Mouse (Mus musculus) monocyte, adult 2 months (primary cell): Measurements from ENCODE around the gene Copz1.

Experiments
- DNase-seq, 2 experiments: peaks; one replicate each; pipeline ENCODE4 v3.0.0; 2022; ENCODE audit warnings: low spot score in 2 of 2, low read depth in 1 of 2

Copz1 gene

GRCm38 (mm10) chr15:103308056-103308875 lies 35.8 kb downstream of the Copz1 start:
- DNase-seq: no peak

DNA sequence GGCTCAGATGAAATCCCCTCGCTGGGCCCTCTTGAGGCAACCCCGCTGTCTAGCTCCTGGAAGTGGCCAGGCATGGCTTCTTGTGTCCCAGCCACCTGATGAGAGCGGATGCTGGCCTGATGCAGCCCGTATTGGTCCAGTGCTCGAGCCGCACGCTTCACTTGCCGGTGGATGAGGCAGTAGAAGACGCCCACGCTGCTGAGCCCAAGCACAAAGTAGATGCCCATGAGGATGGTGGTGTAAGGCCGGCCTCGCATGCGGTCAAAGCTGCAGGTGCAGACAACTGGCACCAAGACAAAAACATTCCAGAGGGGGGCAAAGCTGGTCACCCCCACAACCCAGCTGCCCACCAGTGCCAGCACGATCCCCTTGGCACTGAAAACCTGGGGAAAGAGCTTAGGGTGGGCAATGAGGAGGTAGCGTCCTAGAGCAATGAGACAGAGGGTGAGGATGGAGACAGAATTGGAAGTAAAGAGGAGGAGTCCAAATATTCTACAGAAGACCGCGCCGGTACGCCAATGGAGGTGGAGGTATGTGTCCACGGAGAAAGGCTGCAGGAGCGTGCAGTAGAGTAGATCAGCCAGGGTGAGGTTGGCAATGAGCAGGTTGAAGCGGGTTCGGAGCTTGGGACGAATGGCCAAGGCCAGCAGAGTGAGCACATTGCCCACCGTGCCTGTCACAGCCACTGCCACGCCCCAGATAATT lies 36.5 kb downstream of the Copz1 start:
- no peak for DNase-seq

GRCm38 (mm10) chr15:103310365-103310910 lies 37.9 kb downstream of the Copz1 start, which contains the start of gene Gpr84:
TSS of gene Gpr84 (minus strand) at chr15:103310612.
- DNase-seq: peak; percentile 19 to 38

- no peak for DNase-seq
These were observed 41.1 kb downstream of the Copz1 start for GRCm38 (mm10) chr15:103313495-103314095.

- DNase-seq: no peak
These were observed 41.7 kb downstream of the Copz1 start for GRCm38 (mm10) chr15:103314181-103314580.

DNA sequence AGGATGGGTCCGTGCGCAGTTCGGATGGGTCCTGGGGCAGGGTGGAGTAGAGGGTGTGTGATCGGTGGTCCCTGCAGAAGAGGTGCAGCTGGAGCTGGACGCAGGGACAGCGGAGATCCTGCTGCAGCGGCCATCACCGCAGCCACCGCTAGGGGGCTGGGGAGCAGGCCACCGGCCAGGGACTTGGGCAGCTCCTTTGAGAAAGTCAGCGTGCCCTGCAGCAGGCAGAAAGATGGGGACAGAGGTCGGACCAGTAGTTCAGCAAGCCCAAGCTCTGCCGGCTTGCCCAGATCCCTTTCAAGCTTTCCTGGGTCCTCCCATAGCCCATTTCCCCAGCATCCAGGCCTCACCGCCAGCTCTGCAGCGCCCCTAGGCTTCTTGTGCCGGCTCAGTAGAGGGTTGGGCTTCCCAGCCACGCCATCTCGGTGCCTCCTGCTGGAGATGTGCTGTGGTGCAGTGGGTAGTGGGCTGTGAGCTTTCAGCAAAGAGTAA lies 42.5 kb downstream of the Copz1 start:
- DNase-seq: peak in 1 of 2 experiments; percentile 30

GRCm38 (mm10) chr15:103315979-103316776 lies 43.7 kb downstream of the Copz1 start:
- no peak for DNase-seq

DNA sequence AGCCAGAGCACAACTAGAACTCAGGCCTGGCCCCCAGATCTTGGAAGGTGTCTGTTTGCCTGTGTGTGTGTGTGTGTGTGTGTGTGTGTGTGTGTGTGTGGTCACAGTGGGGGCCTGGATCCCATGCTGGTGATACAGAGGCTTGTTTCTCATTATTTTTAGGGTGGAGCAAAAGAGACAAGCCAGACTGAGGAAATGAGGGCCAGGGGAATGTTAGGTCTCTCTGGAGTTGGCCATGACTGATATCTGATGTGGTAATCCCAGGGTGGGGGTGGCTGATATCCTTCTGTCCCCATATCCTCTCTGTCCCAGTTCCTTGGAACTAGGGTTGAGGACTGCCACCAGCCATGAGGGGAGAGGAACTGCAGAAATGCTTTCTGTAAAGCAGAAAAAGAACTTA lies 44.6 kb downstream of the Copz1 start:
- DNase-seq: no peak

DNA sequence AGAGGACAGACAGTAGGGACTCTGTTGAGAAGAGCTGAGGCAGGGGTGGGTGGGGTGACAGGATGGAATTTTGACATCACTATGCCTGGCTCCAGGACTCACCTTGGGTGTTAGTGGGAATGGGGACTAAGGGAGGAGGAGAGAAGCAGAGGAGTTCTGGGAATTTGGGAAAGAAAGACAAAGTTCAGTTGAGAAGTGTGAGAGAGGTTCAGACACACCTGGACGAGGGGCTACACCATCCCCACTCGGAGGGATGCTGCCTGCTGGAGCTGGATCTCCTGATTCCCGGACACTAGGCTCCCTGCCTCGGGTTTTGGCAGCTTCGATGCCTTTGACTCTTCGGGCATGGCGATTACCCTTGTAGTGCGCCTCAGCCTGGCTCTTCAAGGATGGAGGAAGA lies 45.2 kb downstream of the Copz1 start:
- DNase-seq: no peak

- no peak for DNase-seq
These were observed 45.8 kb downstream of the Copz1 start for GRCm38 (mm10) chr15:103318201-103318816.

DNA sequence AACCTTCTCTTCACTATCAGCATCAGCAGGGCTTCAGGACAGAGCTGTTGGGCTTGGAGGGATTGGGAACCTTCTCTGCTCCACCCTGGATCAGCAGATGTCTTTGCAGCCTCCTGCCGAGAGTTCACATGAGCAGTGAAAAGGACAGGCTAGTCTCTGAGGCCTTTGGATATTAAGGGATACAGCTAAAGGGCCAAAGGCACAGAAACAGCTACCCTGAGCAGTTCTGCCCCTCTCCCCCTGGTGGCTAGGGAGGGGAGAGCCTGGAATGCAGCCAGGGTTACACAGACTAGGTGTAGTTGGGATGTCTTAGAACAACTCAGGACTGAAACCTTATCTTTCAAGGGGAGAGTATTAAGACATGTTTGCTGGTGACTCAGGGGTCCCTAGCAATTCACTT lies 48.6 kb downstream of the Copz1 start:
- no peak for DNase-seq

DNA sequence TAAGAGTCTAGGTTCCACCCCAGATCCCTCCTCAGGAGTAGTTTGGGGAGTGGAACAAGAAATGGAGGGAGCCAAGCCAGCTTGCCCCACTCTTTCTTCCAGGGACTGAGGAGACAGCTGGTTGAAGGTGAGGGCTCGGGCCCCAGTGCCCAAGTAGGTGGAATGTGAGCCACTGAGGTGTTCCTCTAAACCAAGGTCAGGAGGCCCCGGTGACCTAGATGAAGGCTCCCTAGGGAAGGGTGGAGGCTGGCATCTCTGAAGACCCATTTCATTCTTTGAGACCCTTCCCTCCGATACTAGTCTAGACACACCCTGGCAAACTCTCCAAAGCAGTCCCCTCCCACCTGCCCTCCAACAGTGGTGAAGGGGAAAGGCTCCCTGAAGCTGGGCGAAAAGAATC lies 49.9 kb downstream of the Copz1 start:
- DNase-seq: no peak

DNA sequence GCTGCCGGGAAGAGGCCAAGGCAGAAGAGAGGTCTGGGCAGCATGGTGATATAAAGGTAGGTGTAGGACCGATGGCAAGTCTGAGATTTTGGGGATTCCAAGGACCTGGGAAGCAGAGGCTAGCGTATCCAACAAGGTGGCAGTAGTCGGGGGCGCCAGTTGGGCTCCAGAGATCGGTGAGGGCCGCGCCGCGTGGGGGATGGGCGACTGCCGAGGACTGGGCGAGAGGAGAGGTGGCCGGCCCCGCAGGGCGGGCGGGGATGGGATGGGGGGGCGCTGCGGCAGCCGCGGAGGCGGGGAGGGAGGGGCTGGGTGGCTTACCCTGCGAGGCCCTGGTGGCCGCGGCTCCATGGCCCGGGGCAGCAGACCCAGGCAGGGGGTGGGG lies 50.5 kb downstream of the Copz1 start:
- DNase-seq: no peak

DNA sequence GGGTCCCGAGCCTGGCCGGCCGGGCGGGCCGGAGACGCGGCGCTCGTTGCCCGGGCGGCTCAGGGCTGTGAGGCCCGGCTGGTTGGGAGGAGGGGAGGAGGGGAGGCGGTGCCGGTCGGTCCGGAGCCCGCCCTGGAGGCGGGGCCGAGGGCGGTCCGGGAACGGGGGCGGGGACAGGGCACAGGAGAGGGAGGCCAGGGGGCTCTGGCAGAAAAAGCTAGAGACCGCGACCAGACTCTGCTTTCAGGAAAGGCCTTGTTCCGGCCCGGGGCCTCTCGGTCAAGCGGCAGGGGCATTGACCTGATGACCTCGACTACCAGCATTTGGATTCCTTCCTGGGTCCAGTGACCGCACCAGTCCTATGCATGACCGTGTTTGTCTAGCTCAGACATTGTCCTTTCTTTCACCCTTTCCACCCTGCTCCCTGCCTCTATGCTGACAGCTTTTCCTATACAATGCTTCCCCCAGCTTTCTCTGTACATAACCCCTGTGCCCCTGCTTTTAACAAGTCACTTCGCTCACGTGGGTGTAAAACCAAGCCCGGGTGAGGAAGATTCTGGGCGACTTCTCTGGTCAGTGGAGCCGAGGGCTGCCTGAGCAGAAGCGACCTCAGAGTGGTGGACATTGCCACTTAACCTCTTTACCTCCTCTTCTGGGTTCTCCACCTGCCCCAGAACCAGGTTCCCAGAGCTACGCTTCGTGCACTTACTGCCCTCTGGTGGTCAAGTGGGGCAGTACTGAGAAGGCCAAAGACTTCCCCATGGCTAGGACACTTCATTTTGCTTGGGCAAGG lies 51.1 kb downstream of the Copz1 start:
- peak; percentile 36 to 65 for DNase-seq

GRCm38 (mm10) chr15:103333081-103333615 lies 60.6 kb downstream of the Copz1 start:
- peak; percentile 42 to 43 for DNase-seq

DNA sequence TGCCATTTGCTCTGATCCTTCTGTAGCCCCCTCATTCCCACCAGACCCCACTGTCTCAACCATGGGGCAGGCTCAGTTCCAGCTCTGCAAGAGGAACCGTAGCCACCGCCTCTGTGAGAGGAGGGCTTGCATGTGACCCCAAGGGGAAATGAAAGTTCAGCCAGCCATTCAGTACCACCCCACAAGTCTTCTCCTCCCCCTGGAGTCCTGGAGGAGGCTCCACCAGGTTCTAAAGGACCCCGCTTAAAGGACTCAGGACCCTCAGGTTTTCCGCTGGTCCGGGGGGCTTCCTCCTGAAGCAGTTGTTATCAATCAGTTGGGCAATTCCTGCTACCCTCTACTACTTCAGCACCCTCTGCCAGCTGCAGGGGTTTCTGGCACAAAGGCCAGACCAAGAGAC lies 61.2 kb downstream of the Copz1 start:
- peak; percentile 42 to 59 for DNase-seq

DNA sequence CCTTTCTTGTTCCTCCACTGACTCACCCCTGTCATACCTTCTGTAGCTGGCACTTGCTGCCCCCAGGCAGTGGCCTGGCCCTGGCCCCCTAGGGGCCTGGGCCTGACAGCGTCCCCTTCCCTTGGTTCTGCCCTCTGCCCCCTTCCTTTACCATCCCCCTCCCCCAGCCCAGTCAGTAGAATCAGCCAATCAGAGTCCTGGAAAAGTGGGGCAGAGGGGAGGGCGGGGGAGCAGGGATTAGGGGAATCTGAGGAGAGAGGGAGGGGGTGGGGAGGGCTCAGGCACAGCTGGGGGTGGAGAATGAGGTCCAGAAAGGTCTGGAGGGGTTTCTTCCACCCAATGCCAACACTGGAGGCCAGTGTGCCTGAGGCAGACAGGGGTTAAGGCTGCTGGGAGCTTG lies 61.7 kb downstream of the Copz1 start:
- no peak for DNase-seq

- DNase-seq: no peak
These were observed 62.5 kb downstream of the Copz1 start for GRCm38 (mm10) chr15:103335040-103335439.
